8 mouse cellular contexts compared by ENCODE assay signal in the genomic region with DNA sequence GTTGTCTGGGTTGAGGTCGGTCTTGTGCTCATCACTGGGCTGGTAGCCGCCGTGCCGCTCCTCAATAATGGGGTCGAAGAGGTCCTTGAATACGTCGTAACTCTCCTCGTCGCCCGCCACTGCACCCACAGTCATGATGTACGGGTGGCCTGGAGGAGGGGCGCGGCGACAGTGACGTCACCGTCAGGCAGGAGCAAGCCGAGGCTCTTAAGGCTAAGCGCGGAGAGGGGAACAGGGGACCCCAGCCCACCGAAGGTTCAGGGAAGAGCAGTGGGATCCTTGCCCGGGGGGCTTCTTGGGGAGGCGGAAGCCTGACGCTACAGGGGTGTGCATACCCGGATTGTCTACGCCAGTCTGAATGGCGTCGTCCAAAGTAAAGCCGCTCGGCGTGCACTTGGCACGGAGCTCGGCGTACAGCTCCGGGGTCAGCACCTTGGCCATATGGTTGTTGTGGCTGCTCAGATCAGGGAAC. TPM values are rescaled to one million over a fixed set of nuclear protein-coding genes. Genes with fewer than 3 reads are reported as not detected.
DNase-seq lines count a peak whose midpoint lies in the region; ATAC-seq lines count a peak whose summit lies in the region.

No protein-coding gene starts in this region.

- WGBS in embryonic facial prominence, embryonic 13.5 days, result under 1% methylated on average over 34 of the region's 34 CpGs

- no peaks in the 10 kb centered on the region for H3K9me3 ChIP-seq in embryonic facial prominence, embryonic 13.5 days

- DNase-seq in CD8-positive naive resting alpha-beta T cell, adult 2 months (ENCODE audit: low read depth in 2 of 2, low spot score in 2 of 2), result peak; percentile 48 to 56
- DNase-seq in adrenal gland, postnatal 14 days, result peak; percentile 64
- peak; percentile 64 to 67 for DNase-seq in heart, postnatal 36 days
- peak; percentile 81 to 84 for DNase-seq in layer of hippocampus, postnatal 10 days (ENCODE audit: low spot score in 2 of 2)
- peak; percentile 37 for DNase-seq in lung, postnatal 25 days (ENCODE audit: low spot score)
- DNase-seq in right cerebral cortex, adult 2 months (ENCODE audit: low spot score in 2 of 2), result peak; percentile 76 to 85
- no peak for DNase-seq in MN1 (ENCODE audit: low spot score)

- peaks cover 59% of the 10 kb centered on the region for H3K27me3 ChIP-seq in embryonic facial prominence, embryonic 13.5 days

- peak overlapping the region; percentile 57 for H3K4me3 ChIP-seq in embryonic facial prominence, embryonic 13.5 days

- intact Hi-C loops in heart, postnatal 36 days (cut with DNase I), result loop anchor here (10.0 kb wide), 1 partner anchor 423 kb away; no protein-coding TSS in a partner anchor

- no peak overlapping the region for H3K27ac ChIP-seq in embryonic facial prominence, embryonic 13.5 days

- ATAC-seq in embryonic facial prominence, embryonic 13.5 days (ENCODE audit: insufficient number of reproducible peaks, insufficient read depth, low FRiP score, low TSS enrichment, low read depth), result no peak

- peak overlapping the region; percentile 73 for H3K9ac ChIP-seq in embryonic facial prominence, embryonic 13.5 days

- no peaks in the 10 kb centered on the region for H3K36me3 ChIP-seq in embryonic facial prominence, embryonic 13.5 days

- peaks cover 36% of the 10 kb centered on the region for H3K4me1 ChIP-seq in embryonic facial prominence, embryonic 13.5 days

- H3K4me2 ChIP-seq in embryonic facial prominence, embryonic 13.5 days, result peak overlapping the region; percentile 98

RNA-seq across cellular contexts. Expression of a gene that starts 0.7 kb away (rescaled TPM):
- 62.6 and 83.5 TPM in 2 replicates for total RNA-seq in adrenal gland, postnatal 14 days (2021)
- polyA plus RNA-seq in embryonic facial prominence, embryonic 13.5 days (2015; fragmentation: Nextera tagmentation; extraction: Ambion mirVana), result 118 and 135 TPM in 2 replicates
- total RNA-seq in heart, postnatal 36 days (2021), result 10 to 100 TPM; 71.6 to 84.7 TPM
- total RNA-seq in layer of hippocampus, postnatal 10 days (2021), result 1,000 to 10,000 TPM in 1 of 2 experiments, 100 to 1,000 TPM in 1; 969 to 1,026 TPM

RNA-seq across cellular contexts. Expression of a gene that starts 6.4 kb away (rescaled TPM):
- total RNA-seq in adrenal gland, postnatal 14 days (2021), result 14.2 and 15.5 TPM in 2 replicates
- 12.5 and 13.7 TPM in 2 replicates for polyA plus RNA-seq in embryonic facial prominence, embryonic 13.5 days (2015; fragmentation: Nextera tagmentation; extraction: Ambion mirVana)
- 1 to 10 TPM; 3.8 to 6.6 TPM for total RNA-seq in heart, postnatal 36 days (2021)
- total RNA-seq in layer of hippocampus, postnatal 10 days (2021), result 10 to 100 TPM; 16.3 to 19.8 TPM

RNA-seq across cellular contexts. Expression of a gene that starts 41.6 kb away (rescaled TPM):
- 32.5 and 34.6 TPM in 2 replicates for total RNA-seq in adrenal gland, postnatal 14 days (2021)
- 64.5 and 67.3 TPM in 2 replicates for polyA plus RNA-seq in embryonic facial prominence, embryonic 13.5 days (2015; fragmentation: Nextera tagmentation; extraction: Ambion mirVana)
- 10 to 100 TPM; 19.5 to 20.4 TPM for total RNA-seq in heart, postnatal 36 days (2021)
- 10 to 100 TPM; 38.4 to 38.9 TPM for total RNA-seq in layer of hippocampus, postnatal 10 days (2021)

RNA-seq across cellular contexts. Expression of a gene that starts 41.6 kb away (rescaled TPM):
- total RNA-seq in adrenal gland, postnatal 14 days (2021), result 72.5 and 73.3 TPM in 2 replicates
- polyA plus RNA-seq in embryonic facial prominence, embryonic 13.5 days (2015; fragmentation: Nextera tagmentation; extraction: Ambion mirVana), result 57.1 and 66.0 TPM in 2 replicates
- 10 to 100 TPM; 38.4 to 40.6 TPM for total RNA-seq in heart, postnatal 36 days (2021)
- total RNA-seq in layer of hippocampus, postnatal 10 days (2021), result 10 to 100 TPM; 39.2 to 42.0 TPM

Comparison
In these comparisons a context has a peak if more than half of its experiments do, and no peak if none do; other contexts are left out.
1. RNA of a gene that starts 0.7 kb away (total RNA-seq): 969 to 1,026 TPM in layer of hippocampus, postnatal 10 days; 71.6 to 84.7 TPM in heart, postnatal 36 days and 62.6 to 83.5 TPM in adrenal gland, postnatal 14 days; every median in the first group is over 10 times any median in the second.